Mouse (Mus musculus) macrophage (primary cell): ENCODE measurements around the gene Mast1. TPM values are rescaled to one million over a fixed set of nuclear protein-coding genes. Genes with fewer than 3 reads are reported as not detected.

Source experiments
- H3K27ac ChIP-seq: fragments of 350-480 bp; formaldehyde crosslinking; 2 replicates; pipeline ENCODE4 v1.9.0; 2021
- H3K36me3 ChIP-seq: fragments of 350-480 bp; formaldehyde crosslinking; 2 replicates; pipeline ENCODE4 v1.9.0; 2021; ENCODE audit errors: inconsistent target
- H3K4me3 ChIP-seq: fragments of 350-480 bp; formaldehyde crosslinking; 2 replicates; pipeline ENCODE4 v1.9.0; 2021; ENCODE audit errors: inconsistent target
- H3K79me2 ChIP-seq: fragments of 350-480 bp; formaldehyde crosslinking; 2 replicates; pipeline ENCODE4 v1.9.0; 2021; ENCODE audit errors: inconsistent target
- WGBS: methylation state at CpG from one replicate; pipeline ENCODE4 v1.1.7; 2026; ENCODE audit warnings: inconsistent platforms; ENCODE audit not compliant: missing documents; 5-methylcytosine and 5-hydroxymethylcytosine counted together
- polyA plus RNA-seq: library from polyadenylated mRNA; stranded (reverse); fragments of 250-400 nt; gene quantifications from 3 replicates; pipeline ENCODE4 v1.2.4, GENCODE M21; 2018; ENCODE audit warnings: inconsistent platforms

Mast1 gene
- polyA plus RNA-seq, 1 experiment from 2014 or later: 0.06 TPM

DNA sequence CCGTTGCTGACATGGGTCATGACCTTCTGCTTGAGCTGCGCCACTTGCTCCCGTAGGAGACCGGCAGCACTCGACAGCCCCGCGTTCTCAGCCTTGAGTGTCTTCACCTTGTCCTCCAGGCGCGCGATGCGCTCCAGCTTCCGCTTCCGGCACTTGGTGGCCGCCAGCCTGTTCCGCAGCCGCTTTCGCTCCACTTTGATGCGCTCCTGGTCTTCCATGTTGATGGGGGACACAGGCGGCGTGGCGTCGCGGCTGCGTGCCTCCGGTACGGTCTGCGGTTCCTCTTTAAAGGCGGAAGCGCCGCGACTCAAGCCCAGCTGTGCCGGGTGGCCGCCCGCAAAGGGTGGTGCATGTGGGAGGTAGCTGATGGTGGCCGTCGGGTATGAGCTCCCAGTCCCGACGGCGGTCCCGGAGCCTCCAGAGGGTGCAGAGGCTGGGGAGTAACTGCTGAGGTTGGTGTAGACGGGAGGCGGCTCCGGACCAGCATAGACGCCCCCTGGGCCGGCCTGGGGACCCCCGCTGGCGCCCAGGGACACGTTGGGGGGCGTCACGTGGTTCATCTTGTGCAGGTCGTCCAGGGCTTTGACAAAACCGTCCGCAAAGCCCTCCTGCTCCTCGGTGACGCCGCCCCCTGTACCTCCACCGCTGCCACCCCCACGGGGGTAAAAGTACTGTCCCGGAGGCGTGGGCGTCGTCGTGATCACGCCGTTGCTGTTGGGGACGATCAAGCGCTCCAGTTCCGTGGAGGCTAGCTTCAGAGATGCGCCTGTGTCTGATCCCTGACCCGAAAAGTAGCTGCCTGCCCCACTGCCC is 40.5 kb upstream of the Mast1 start:
- Histone ChIP-seq H3K4me3 (peak overlapping the region; percentile 78), H3K27ac (peak overlapping the region; percentile 86), H3K36me3 (peaks cover 9% of the 10 kb centered on the region; the same call in 1 of the 2 replicates), H3K79me2 (peaks cover 18% of the 10 kb centered on the region)
- under 1% methylated on average over 54 of the region's 70 CpGs for WGBS

DNA sequence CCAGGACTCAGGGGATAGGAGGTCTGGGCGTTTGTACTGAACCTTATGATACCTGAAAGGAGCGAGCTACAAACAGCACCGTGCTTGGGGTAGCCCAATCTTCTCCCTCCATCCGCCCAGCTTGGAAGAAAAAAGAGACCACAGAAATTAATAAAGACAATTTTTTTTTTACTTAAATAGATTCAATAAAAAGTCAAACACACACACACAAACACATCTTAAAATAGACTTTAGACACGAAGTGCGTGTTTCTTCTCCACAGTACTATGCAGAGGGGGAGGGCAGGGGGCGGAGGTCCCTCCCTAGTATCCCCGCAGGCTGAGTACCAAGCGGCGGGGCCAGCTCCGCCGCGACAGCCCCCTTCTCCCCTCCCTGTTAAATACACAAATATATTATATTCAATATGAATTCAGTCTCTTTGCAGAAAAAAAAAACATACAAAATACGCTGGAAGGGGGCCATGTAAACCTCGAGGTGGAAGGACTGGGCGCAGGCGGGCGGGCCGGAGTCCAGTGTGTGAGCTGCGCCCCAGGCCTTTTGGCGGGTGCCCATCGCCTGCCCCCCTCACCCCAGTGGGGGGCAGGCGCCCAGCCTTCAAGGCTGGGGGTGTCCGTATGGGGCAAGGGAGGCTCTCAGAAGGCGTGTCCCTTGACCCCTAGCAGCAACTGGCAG is 39.7 kb upstream of the Mast1 start:
- H3K79me2 ChIP-seq: peaks cover 18% of the 10 kb centered on the region
- H3K4me3 ChIP-seq: peak overlapping the region; percentile 78
- peaks cover 16% of the 10 kb centered on the region for H3K36me3 ChIP-seq
- 0% methylated on average over 19 of the region's 25 CpGs for WGBS
- peak overlapping the region; percentile 86 for H3K27ac ChIP-seq

DNA sequence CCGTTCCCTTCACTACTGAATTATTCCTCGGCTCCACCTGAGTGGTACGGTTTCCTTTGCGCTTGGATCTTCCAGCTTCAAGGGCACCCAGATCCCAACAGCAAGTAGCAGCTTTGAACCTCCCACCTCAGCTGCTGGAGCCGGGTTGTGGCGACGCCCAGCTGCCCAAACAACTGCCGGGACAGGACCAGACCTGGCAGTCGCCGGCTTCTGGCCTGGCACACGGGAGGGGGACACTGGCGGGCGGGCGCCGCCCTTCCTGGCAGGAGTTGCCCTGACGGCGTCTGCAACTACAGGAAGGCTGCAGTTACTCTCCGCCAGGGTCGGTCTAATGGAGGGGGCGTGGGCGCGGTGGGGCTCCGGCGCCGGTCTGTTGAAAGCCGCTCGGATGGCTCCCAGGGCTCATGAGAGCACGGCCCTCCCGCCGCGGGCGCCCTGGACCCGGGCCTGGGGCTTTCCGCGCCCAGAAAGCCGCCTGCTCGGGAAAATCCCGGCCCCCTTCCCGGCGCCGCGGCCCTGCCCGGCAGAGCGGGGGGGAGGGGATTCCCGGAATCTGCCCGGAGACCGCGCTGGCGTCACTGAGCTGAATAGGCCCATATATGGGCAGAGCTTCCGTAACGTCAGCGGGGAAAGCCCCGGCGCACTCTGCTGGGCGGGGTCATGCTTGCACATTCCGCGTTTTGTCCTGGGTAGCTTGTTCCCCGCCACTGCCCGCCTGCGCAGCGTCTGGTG is 39.0 kb upstream of the Mast1 start:
- H3K36me3 ChIP-seq: peaks cover 23% of the 10 kb centered on the region
- peak overlapping the region; percentile 78 for H3K4me3 ChIP-seq
- 1% methylated on average over 40 of the region's 61 CpGs for WGBS
- peak overlapping the region; percentile 86 for H3K27ac ChIP-seq
- H3K79me2 ChIP-seq: peaks cover 18% of the 10 kb centered on the region

- no peak overlapping the region for H3K4me3 ChIP-seq
- H3K27ac ChIP-seq: peak overlapping the region; percentile 40; the same call in 1 of the 2 replicates
- H3K36me3 ChIP-seq: peaks cover 26% of the 10 kb centered on the region
- 35% methylated on average over 7 of the region's 7 CpGs for WGBS
- H3K79me2 ChIP-seq: peaks cover 24% of the 10 kb centered on the region
These were observed 38.3 kb upstream of the Mast1 start for GRCm38 (mm10) chr8:84975434-84975833.

- Histone ChIP-seq H3K36me3 (peaks cover 26% of the 10 kb centered on the region), H3K79me2 (peaks cover 31% of the 10 kb centered on the region), H3K4me3 (no peak overlapping the region; the same call in 1 of the 2 replicates), H3K27ac (peak overlapping the region; percentile 28; the same call in 1 of the 2 replicates)
- 65% methylated on average over 8 of the region's 8 CpGs for WGBS
These were observed 37.5 kb upstream of the Mast1 start for GRCm38 (mm10) chr8:84974543-84975142.

GRCm38 (mm10) chr8:84973803-84974542 is 36.8 kb upstream of the Mast1 start:
- WGBS: 72% methylated on average over 4 of the region's 4 CpGs
- no peak overlapping the region for H3K27ac ChIP-seq

GRCm38 (mm10) chr8:84973079-84973478 is 35.9 kb upstream of the Mast1 start:
- whole genome bisulfite sequencing: 93% methylated on average over 1 of the region's 1 CpGs
- Histone ChIP-seq H3K4me3 (no peak overlapping the region), H3K36me3 (peaks cover 26% of the 10 kb centered on the region), H3K79me2 (peaks cover 29% of the 10 kb centered on the region), H3K27ac (no peak overlapping the region)

More at GRCm38 (mm10) chr8:84973803-84974542, 36.8 kb upstream of the Mast1 start:
- Histone ChIP-seq H3K79me2 (peaks cover 31% of the 10 kb centered on the region), H3K36me3 (peaks cover 26% of the 10 kb centered on the region), H3K4me3 (no peak overlapping the region)

DNA sequence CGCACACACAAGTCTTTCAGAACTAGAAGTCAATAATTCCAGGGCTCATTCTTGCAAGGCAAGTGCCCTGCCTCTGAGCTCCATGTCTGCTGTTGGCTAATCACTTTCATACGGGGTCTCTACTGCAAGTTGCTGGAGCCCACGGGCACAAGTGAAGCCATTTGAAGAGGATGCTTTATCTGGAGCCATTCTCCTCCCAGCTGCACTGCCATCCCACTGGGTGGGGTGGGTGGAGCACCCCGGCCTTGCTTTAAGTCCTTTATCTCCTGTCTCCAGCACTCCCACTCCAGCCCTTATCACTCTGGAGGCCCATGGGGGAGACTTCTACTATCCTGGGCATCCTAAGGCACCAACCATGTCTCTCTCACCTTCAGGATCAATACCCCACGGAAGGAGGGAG is 33.8 kb upstream of the Mast1 start:
- 98% methylated on average over 5 of the region's 5 CpGs for WGBS
- no peak overlapping the region for H3K27ac ChIP-seq
- H3K79me2 ChIP-seq: peaks cover 13% of the 10 kb centered on the region
- peaks cover 26% of the 10 kb centered on the region for H3K36me3 ChIP-seq
- H3K4me3 ChIP-seq: no peak overlapping the region

- H3K79me2 ChIP-seq: peaks cover 13% of the 10 kb centered on the region
- peaks cover 26% of the 10 kb centered on the region for H3K36me3 ChIP-seq
- H3K4me3 ChIP-seq: peak overlapping the region; percentile 79
- peak overlapping the region; percentile 88 for H3K27ac ChIP-seq
- WGBS: 24% methylated on average over 20 of the region's 21 CpGs
These were observed 33.1 kb upstream of the Mast1 start for GRCm38 (mm10) chr8:84970135-84970790.

- Histone ChIP-seq H3K36me3 (peaks cover 26% of the 10 kb centered on the region), H3K4me3 (peak within 1 kb of the TSS; percentile 79), H3K79me2 (peaks cover 13% of the 10 kb centered on the region), H3K27ac (peak within 1 kb of the TSS; percentile 88)
- under 1% methylated on average over 56 of the region's 56 CpGs for WGBS
These were observed 32.3 kb upstream of the Mast1 start, which contains the start of the genes Gm49661, Prdx2 and Rnaseh2a for GRCm38 (mm10) chr8:84969241-84970134. Gene Gm49661 (minus strand): TSS chr8:84969433. Gene Prdx2 (plus strand): TSS chr8:84969587. Gene Rnaseh2a (minus strand): TSS chr8:84969767.

DNA sequence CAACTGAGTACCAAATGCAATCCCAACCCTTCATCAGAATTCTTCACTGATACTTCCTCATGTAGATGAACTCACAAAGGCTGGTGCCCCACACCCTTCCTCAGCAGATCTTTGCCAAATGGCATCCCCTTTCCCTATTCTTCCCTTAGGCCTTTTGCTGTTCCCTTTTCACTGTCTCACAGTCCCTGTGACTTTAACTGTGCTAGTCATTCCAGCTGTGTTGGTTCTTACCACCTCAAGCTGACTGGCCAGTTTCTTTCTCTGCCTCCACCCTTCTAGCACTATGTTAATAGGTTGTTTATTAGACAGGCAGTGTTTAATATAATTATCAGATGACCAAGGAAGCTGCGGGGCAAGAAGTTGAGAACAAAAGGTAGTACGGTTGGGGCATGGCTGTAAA is 31.5 kb upstream of the Mast1 start:
- peak overlapping the region; percentile 88 for H3K27ac ChIP-seq
- H3K36me3 ChIP-seq: peaks cover 26% of the 10 kb centered on the region
- peaks cover 13% of the 10 kb centered on the region for H3K79me2 ChIP-seq
- WGBS: 8% methylated on average over 2 of the region's 2 CpGs
- peak overlapping the region; percentile 79 for H3K4me3 ChIP-seq

GRCm38 (mm10) chr8:84967532-84968304 is 30.6 kb upstream of the Mast1 start:
- H3K36me3 ChIP-seq: peaks cover 18% of the 10 kb centered on the region
- H3K79me2 ChIP-seq: peaks cover 13% of the 10 kb centered on the region
- WGBS: 93% methylated on average over 13 of the region's 13 CpGs
- H3K27ac ChIP-seq: peak overlapping the region; percentile 88
- no peak overlapping the region for H3K4me3 ChIP-seq
